Mouse (Mus musculus) induced T-regulatory cell, adult 2 months (primary cell): ENCODE measurements around the gene Homez.

Source experiments
- DNase-seq: peaks from one replicate; pipeline ENCODE4 v3.0.0-alpha.2; 2012; ENCODE audit warnings: low read depth

Homez gene

GRCm38 (mm10) chr14:54868026-54868425 is 2.7 kb downstream of the Homez start:
- DNase-seq, result no peak

- DNase-seq, result peak; percentile 75
Observed at GRCm38 (mm10) chr14:54866936-54867335, 3.8 kb downstream of the Homez start.

- DNase-seq, result no peak
Observed at GRCm38 (mm10) chr14:54866268-54866667, 4.5 kb downstream of the Homez start.

- no peak for DNase-seq
Observed at GRCm38 (mm10) chr14:54865626-54866025, 5.1 kb downstream of the Homez start.

GRCm38 (mm10) chr14:54864313-54865036 is 6.3 kb downstream of the Homez start:
- DNase-seq, result no peak

GRCm38 (mm10) chr14:54863501-54864312 is 7.1 kb downstream of the Homez start:
- peak; percentile 90 for DNase-seq

- peak; percentile 75 for DNase-seq
Observed at GRCm38 (mm10) chr14:54860511-54860910, 10.2 kb downstream of the Homez start.

GRCm38 (mm10) chr14:54857891-54858290 is 12.9 kb downstream of the Homez start:
- DNase-seq, result no peak

- no peak for DNase-seq
Observed at GRCm38 (mm10) chr14:54856703-54857102, 14.1 kb downstream of the Homez start.

- DNase-seq, result no peak
Observed at GRCm38 (mm10) chr14:54855726-54856125, 15.0 kb downstream of the Homez start.

GRCm38 (mm10) chr14:54843461-54843860 is 27.3 kb downstream of the Homez start:
- DNase-seq, result peak; percentile 74

- DNase-seq, result no peak
Observed at GRCm38 (mm10) chr14:54823716-54824115, 47.0 kb downstream of the Homez start.

GRCm38 (mm10) chr14:54822301-54822700 is 48.5 kb downstream of the Homez start:
- DNase-seq, result no peak

- DNase-seq, result peak; percentile 30
Observed at GRCm38 (mm10) chr14:54817791-54818190, 53.0 kb downstream of the Homez start.

GRCm38 (mm10) chr14:54815737-54816136 is 55.0 kb downstream of the Homez start:
- no peak for DNase-seq

- DNase-seq, result no peak
Observed at GRCm38 (mm10) chr14:54813991-54814390, 56.8 kb downstream of the Homez start, which contains the start of gene Rnf212b. TSS of gene Rnf212b (plus strand) at chr14:54814141.

GRCm38 (mm10) chr14:54809668-54810033 is 61.1 kb downstream of the Homez start:
- DNase-seq, result no peak

GRCm38 (mm10) chr14:54808718-54809667 is 61.8 kb downstream of the Homez start:
- no peak for DNase-seq

- no peak for DNase-seq
Observed at GRCm38 (mm10) chr14:54806124-54806523, 64.6 kb downstream of the Homez start.
